Mouse (Mus musculus) liver, embryonic 14.5 days (tissue): ENCODE results near the gene Kcnt2.

Source experiments
- CTCF ChIP-seq: IDR thresholded peaks from 2 replicates; pipeline ENCODE4 v1.5.1; 2016; ENCODE audit warnings: antibody characterized with exemption, low read depth, control low read depth
- EP300 ChIP-seq: IDR thresholded peaks from 2 replicates; pipeline ENCODE4 v1.6.1; 2016; ENCODE audit warnings: antibody characterized with exemption, low read depth

- TF ChIP-seq CTCF, result no peak
- TF ChIP-seq EP300, result no peak
Measured at GRCm38 (mm10) chr1:140310739-140311138, 64.8 kb downstream of the Kcnt2 start.
